Mouse (Mus musculus): ENCODE measurements around the gene Dnaic1.

- TF ChIP-seq POLR2A (IDR thresholded peaks at IDR 0.05; ENCODE audit: borderline replicate concordance, low read depth, low read length) (no peak), CTCF (IDR thresholded peaks at IDR 0.05; ENCODE audit: low read depth, low read length) (no peak)
Measured at GRCm38 (mm10) chr4:41665009-41665675, 95.6 kb downstream of the Dnaic1 start.

Data from bone marrow macrophage, adult 2 months (primary cell).